Mouse (Mus musculus) spleen, adult 2 months (tissue): ENCODE results near the gene March11. TPM values are rescaled to one million over a fixed set of nuclear protein-coding genes. Genes with fewer than 3 reads are reported as not detected.

Source experiments
- DNase-seq, 2 experiments: peaks; one replicate each; pipeline versions ENCODE4 v3.0.0 to v3.0.0-alpha.2; 2012 to 2021; ENCODE audit warnings: low spot score in 2 of 2, low read depth in 1 of 2
- H3K27ac ChIP-seq: fragments of 200-500 bp; 2 replicates; pipeline ENCODE4 v1.5.1; 2012; ENCODE audit warnings: low read length, inconsistent platforms; ENCODE audit not compliant: insufficient read depth
- H3K27me3 ChIP-seq: fragments of 200-500 bp; 2 replicates; pipeline ENCODE4 v1.6.1; 2012; ENCODE audit warnings: mild to moderate bottlenecking, moderate library complexity, low read length, inconsistent platforms; ENCODE audit not compliant: control insufficient read depth, insufficient read depth
- H3K36me3 ChIP-seq: fragments of 200-500 bp; 2 replicates; pipeline ENCODE4 v1.6.1; 2012; ENCODE audit warnings: mild to moderate bottlenecking, low read length, inconsistent platforms; ENCODE audit not compliant: control insufficient read depth, insufficient read depth
- H3K4me1 ChIP-seq: fragments of 200-500 bp; 2 replicates; pipeline ENCODE4 v1.6.1; 2011; ENCODE audit warnings: inconsistent platforms; ENCODE audit not compliant: control insufficient read depth, insufficient read depth, insufficient read length
- H3K4me3 ChIP-seq: fragments of 200-500 bp; 2 replicates; pipeline ENCODE4 v1.5.1; 2011; ENCODE audit warnings: mild to moderate bottlenecking, inconsistent platforms; ENCODE audit not compliant: insufficient read depth, insufficient read length; ENCODE audit errors: extremely low read depth
- CTCF ChIP-seq: fragments of 200-500 bp; IDR thresholded peaks from 2 replicates; pipeline ENCODE4 v1.5.1; 2011; ENCODE audit warnings: mild to moderate bottlenecking, inconsistent platforms; ENCODE audit not compliant: insufficient read depth, insufficient read length, insufficient replicate concordance; ENCODE audit errors: extremely low read depth
- POLR2A ChIP-seq: fragments of 200-500 bp; IDR thresholded peaks from 2 replicates; pipeline ENCODE4 v1.6.1; 2011; ENCODE audit warnings: low read depth, low read length, inconsistent platforms
- WGBS: fragments of 180-500 bp; shearing (Covaris S2); methylation state at CpG from one replicate; pipeline ENCODE4 v1.1.7; 2018; 5-methylcytosine and 5-hydroxymethylcytosine counted together
- polyA plus RNA-seq: library from polyadenylated mRNA; depleted of rRNA; stranded (reverse); fragments of >200 nt; gene quantifications from 2 replicates; pipeline ENCODE4 v1.2.3, GENCODE M21; 2012

March11 gene
- polyA plus RNA-seq, 1 experiment, result not detected

DNA sequence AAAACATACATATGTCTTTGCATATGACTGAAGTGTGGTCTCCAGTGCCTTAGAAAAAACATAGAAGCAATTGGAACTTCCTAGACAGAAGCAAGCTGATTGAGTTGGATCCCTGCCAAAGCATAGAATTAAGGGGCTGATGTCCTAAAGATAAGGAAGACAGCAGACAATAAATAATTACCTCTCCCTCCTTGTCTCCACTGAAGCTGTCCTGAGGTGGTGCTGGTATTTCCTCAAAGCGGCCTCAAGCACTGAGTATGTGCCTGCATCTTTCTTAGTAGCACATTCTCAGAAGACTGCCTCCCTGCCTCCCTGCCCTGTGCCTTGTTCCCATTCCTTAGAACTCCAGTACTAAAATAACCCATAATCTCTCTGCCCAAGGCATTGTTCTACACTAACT is 15.6 kb upstream of the March11 start:
- no peak for TF ChIP-seq POLR2A
- TF ChIP-seq CTCF, result no peak
- Histone ChIP-seq H3K27ac (no peak overlapping the region), H3K4me1 (no peaks in the 10 kb centered on the region), H3K27me3 (no peaks in the 10 kb centered on the region), H3K36me3 (no peaks in the 10 kb centered on the region), H3K4me3 (no peak overlapping the region)
- WGBS, result 57% methylated on average over 1 of the region's 1 CpGs
- no peak for DNase-seq

- H3K4me1 ChIP-seq, result no peaks in the 10 kb centered on the region
- DNase-seq, result no peak
- H3K36me3 ChIP-seq, result no peaks in the 10 kb centered on the region
- 95% methylated on average over 6 of the region's 6 CpGs for WGBS
- no peak overlapping the region for H3K27ac ChIP-seq
- no peak for TF ChIP-seq CTCF
- TF ChIP-seq POLR2A, result no peak
- H3K27me3 ChIP-seq, result no peaks in the 10 kb centered on the region
- no peak overlapping the region for H3K4me3 ChIP-seq
Observed at GRCm38 (mm10) chr15:26298668-26299067, 10.2 kb upstream of the March11 start.

GRCm38 (mm10) chr15:26309291-26309931 is 563 bp downstream of the March11 start:
- Histone ChIP-seq H3K36me3 (no peaks in the 10 kb centered on the region), H3K4me3 (no peak overlapping the region), H3K27ac (no peak overlapping the region), H3K4me1 (peaks cover 2% of the 10 kb centered on the region; the same call in 1 of the 2 replicates), H3K27me3 (peaks cover 9% of the 10 kb centered on the region)
- TF ChIP-seq POLR2A (no peak), CTCF (no peak)
- DNase-seq, result peak in 1 of 2 experiments; percentile 3
- WGBS, result 4% methylated on average over 62 of the region's 62 CpGs

GRCm38 (mm10) chr15:26319866-26320265 is 11.0 kb downstream of the March11 start:
- DNase-seq, result no peak
- WGBS, result 76% methylated on average over 2 of the region's 2 CpGs
- Histone ChIP-seq H3K27ac (no peak overlapping the region), H3K4me1 (no peaks in the 10 kb centered on the region), H3K4me3 (no peak overlapping the region), H3K36me3 (no peaks in the 10 kb centered on the region), H3K27me3 (no peaks in the 10 kb centered on the region)
- TF ChIP-seq CTCF (no peak), POLR2A (no peak)

DNA sequence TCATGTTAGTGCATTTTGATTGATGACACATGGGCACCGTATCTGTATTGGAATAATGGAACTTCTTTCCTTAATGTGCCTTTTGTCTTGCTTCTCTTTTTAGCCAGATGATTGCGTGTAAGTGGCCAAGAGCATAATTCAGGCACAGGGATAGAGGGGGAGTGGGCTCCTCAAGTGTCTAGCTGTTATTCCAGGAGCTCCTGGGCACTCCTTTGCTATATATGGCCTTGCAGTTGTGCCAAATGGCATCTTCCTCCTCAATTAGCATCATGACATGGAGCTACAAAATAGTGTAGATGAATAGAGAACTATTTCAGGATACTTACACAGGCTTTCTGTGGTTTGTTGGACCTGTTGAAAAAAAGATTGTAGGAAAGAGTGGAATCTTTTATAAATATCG is 11.6 kb downstream of the March11 start:
- no peak for TF ChIP-seq CTCF
- TF ChIP-seq POLR2A, result no peak
- WGBS, result 83% methylated on average over 3 of the region's 3 CpGs
- H3K36me3 ChIP-seq, result no peaks in the 10 kb centered on the region
- H3K27ac ChIP-seq, result no peak overlapping the region
- H3K27me3 ChIP-seq, result no peaks in the 10 kb centered on the region
- no peak for DNase-seq
- no peaks in the 10 kb centered on the region for H3K4me1 ChIP-seq
- H3K4me3 ChIP-seq, result no peak overlapping the region

GRCm38 (mm10) chr15:26322804-26323203 is 14.0 kb downstream of the March11 start:
- Histone ChIP-seq H3K27me3 (no peaks in the 10 kb centered on the region), H3K36me3 (no peaks in the 10 kb centered on the region), H3K27ac (no peak overlapping the region), H3K4me1 (no peaks in the 10 kb centered on the region), H3K4me3 (no peak overlapping the region)
- WGBS, result 82% methylated on average over 4 of the region's 4 CpGs
- no peak for DNase-seq
- no peak for TF ChIP-seq POLR2A
- no peak for TF ChIP-seq CTCF

DNA sequence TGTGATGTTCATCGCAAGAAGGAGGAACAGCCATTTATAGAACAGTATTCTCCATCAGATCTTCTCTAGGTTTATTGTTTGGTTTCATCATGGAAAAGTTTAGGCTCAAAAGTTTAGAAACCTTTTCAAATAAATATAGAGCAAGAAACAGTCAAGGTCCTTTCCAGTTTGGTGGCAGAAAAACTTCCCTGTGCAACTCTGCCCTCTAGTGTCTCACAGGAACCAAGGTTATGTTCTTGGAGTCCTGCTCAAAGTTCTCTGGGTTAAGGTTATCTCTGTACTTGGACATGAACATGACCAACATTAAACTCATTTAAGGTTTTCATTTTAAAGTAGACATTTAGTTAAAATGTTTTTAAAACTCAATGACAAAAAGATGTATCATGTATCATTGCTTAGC is 18.3 kb downstream of the March11 start:
- Histone ChIP-seq H3K4me3 (no peak overlapping the region), H3K4me1 (no peaks in the 10 kb centered on the region), H3K36me3 (no peaks in the 10 kb centered on the region), H3K27me3 (no peaks in the 10 kb centered on the region), H3K27ac (no peak overlapping the region)
- DNase-seq, result no peak
- WGBS, result 87% methylated on average over 1 of the region's 1 CpGs
- TF ChIP-seq POLR2A (no peak), CTCF (no peak)
